ENCODE assay signal across 9 mouse cellular contexts in genomic region chr8:48153360-48154121, GRCm38 (mm10). TPM values are rescaled to one million over a fixed set of nuclear protein-coding genes. Genes with fewer than 3 reads are reported as not detected.
DNase-seq lines count a peak whose midpoint lies in the region; ATAC-seq lines count a peak whose summit lies in the region.
"Had no signal": no experiment of that assay in that cellular context is flagged by ENCODE, and none has a peak within 500 bp of the region (broad histone marks: within the 10 kb centered on the region; RNA-seq: fewer than 3 reads in every experiment).

No protein-coding gene starts in this region.

- H3K27me3 ChIP-seq in hindbrain, embryonic 14.5 days (ENCODE audit: control insufficient read depth, insufficient read depth, low read length) = 0 out of 2 replicates have a peak, but pooled peaks cover 4% of the 10 kb centered on the region
- H3K27me3 ChIP-seq in midbrain, embryonic 10.5 days (ENCODE audit: low read depth, poor library complexity, severe bottlenecking) = peaks cover 58% of the 10 kb centered on the region

- H3K4me2 ChIP-seq in hindbrain, embryonic 14.5 days (replicated peaks) = peak overlapping the region; percentile 8; the same call in 1 of the 2 replicates

- no peaks in the 10 kb centered on the region for H3K36me3 ChIP-seq in hindbrain, embryonic 14.5 days (replicated peaks; ENCODE audit: control insufficient read depth, insufficient read depth)
- 0 out of 2 replicates have a peak, but pooled peaks cover 5% of the 10 kb centered on the region for H3K36me3 ChIP-seq in midbrain, embryonic 10.5 days

- peak overlapping the region; percentile 12; the same call in 1 of the 2 replicates for H3K27ac ChIP-seq in hindbrain, embryonic 14.5 days
- H3K27ac ChIP-seq in midbrain, embryonic 10.5 days (replicated peaks) = peak overlapping the region; percentile 38; the same call in 1 of the 2 replicates
- H3K27ac ChIP-seq: macrophage had no signal

- DNase-seq in adrenal gland, adult 2 months = peak; percentile 88
- DNase-seq in cerebellum, postnatal 25 days = peak; percentile 44 to 58
- DNase-seq in gastrocnemius, adult 8-10 months (ENCODE audit: low spot score in 2 of 2) = peak; percentile 16 to 48
- DNase-seq in hindbrain, embryonic 14.5 days (ENCODE audit: low spot score) = peak; percentile 75
- peak; percentile 60 to 66 for DNase-seq in layer of hippocampus, postnatal 36 days
- peak; percentile 61 for DNase-seq in midbrain, embryonic 10.5 days (ENCODE audit: low spot score)
- peak; percentile 60 for DNase-seq in right cerebral cortex, postnatal 4 days
- DNase-seq in natural killer cell, adult 2 months (ENCODE audit: low spot score in 2 of 2) = no peak

- peaks cover 22% of the 10 kb centered on the region for H3K4me1 ChIP-seq in hindbrain, embryonic 14.5 days (replicated peaks; ENCODE audit: control insufficient read depth, insufficient read depth, low read length)
- peaks cover 41% of the 10 kb centered on the region for H3K4me1 ChIP-seq in midbrain, embryonic 10.5 days

- no peak overlapping the region for H3K9ac ChIP-seq in hindbrain, embryonic 14.5 days

- no peaks in the 10 kb centered on the region for H3K9me3 ChIP-seq in hindbrain, embryonic 14.5 days (ENCODE audit: control insufficient read depth, low read length)
- H3K9me3 ChIP-seq in midbrain, embryonic 10.5 days (replicated peaks) = peaks cover 20% of the 10 kb centered on the region

- ATAC-seq in hindbrain, embryonic 14.5 days (ENCODE audit: low FRiP score) = peak; percentile 90

- no peak overlapping the region for H3K4me3 ChIP-seq in hindbrain, embryonic 14.5 days (replicated peaks; ENCODE audit: low read length)
- H3K4me3 ChIP-seq in midbrain, embryonic 10.5 days = peak overlapping the region; percentile 38

- WGBS in hindbrain, embryonic 14.5 days = 11% methylated on average over 15 of the region's 15 CpGs
- WGBS in midbrain, embryonic 10.5 days = 12% methylated on average over 15 of the region's 15 CpGs

RNA-seq across cellular contexts. Expression of gene Dctd, which starts 54.6 kb away (rescaled TPM):
- 1 to 10 TPM; 2.6 to 3.0 TPM for total RNA-seq in adrenal gland, adult 2 months (2021)
- 2.6 and 2.8 TPM in 2 replicates for polyA plus RNA-seq in adrenal gland, adult 2 months (2012; rRNA removed)
- total RNA-seq in gastrocnemius, adult 8-10 months (2022) = 1 to 10 TPM in 2 of 4 experiments, under 1 TPM in 2; 0.44 to 1.4 (median 1.0) TPM
- 11.8 and 12.3 TPM in 2 replicates for polyA plus RNA-seq in hindbrain, embryonic 14.5 days (2014; fragmentation: Nextera tagmentation; extraction: Ambion mirVana)
- total RNA-seq in layer of hippocampus, postnatal 36 days (2021) = 1 to 10 TPM; 6.7 to 8.8 TPM
- polyA plus RNA-seq in midbrain, embryonic 10.5 days (2016; fragmentation: Nextera tagmentation; extraction: Ambion mirVana) = 28.1 and 36.9 TPM in 2 replicates

Comparison
In these comparisons a context has a peak if more than half of its experiments do, and no peak if none do; other contexts are left out.
1. DNase-seq: peak in adrenal gland, adult 2 months (single experiment), cerebellum, postnatal 25 days (2 of 2), gastrocnemius, adult 8-10 months (2 of 2), hindbrain, embryonic 14.5 days (single experiment), layer of hippocampus, postnatal 36 days (2 of 2), midbrain, embryonic 10.5 days (single experiment) and right cerebral cortex, postnatal 4 days (single experiment); none in natural killer cell, adult 2 months (0 of 2).